Comparison of ENCODE assay signal across 24 mouse cellular contexts in genomic region chr12:83109486-83109885, GRCm38 (mm10).
"Had no signal": no experiment of that assay in that cellular context is flagged by ENCODE, and none has a peak within 500 bp of the region (broad histone marks: within the 10 kb centered on the region; RNA-seq: fewer than 3 reads in every experiment).

No protein-coding gene starts in this region.

- H3K27me3 ChIP-seq: heart, embryonic 13.5 days; hindbrain, embryonic 12.5 days; intestine, embryonic 15.5 days; limb, embryonic 12.5 days; liver, embryonic 13.5 days; liver, embryonic 15.5 days had no signal

- H3K36me3 ChIP-seq: heart, embryonic 13.5 days; hindbrain, embryonic 10.5 days; hindbrain, embryonic 12.5 days; intestine, embryonic 15.5 days; limb, embryonic 10.5 days; limb, embryonic 12.5 days; liver, embryonic 13.5 days; liver, embryonic 15.5 days had no signal

- H3K9me3 ChIP-seq: heart, embryonic 13.5 days; hindbrain, embryonic 10.5 days; hindbrain, embryonic 12.5 days; intestine, embryonic 15.5 days; limb, embryonic 10.5 days; limb, embryonic 12.5 days; liver, embryonic 13.5 days; liver, embryonic 15.5 days had no signal

- H3K27ac ChIP-seq: hindbrain, embryonic 10.5 days; hindbrain, embryonic 12.5 days; intestine, embryonic 15.5 days; left cerebral cortex, adult 2 months; limb, embryonic 10.5 days; limb, embryonic 12.5 days; liver, embryonic 13.5 days; liver, embryonic 15.5 days had no signal

- DNase-seq: gastrocnemius, postnatal 10 days; gastrocnemius, postnatal 25 days; kidney, adult 18-20 months; kidney, adult 8-10 months; kidney, postnatal 10 days; kidney, postnatal 4 days; liver; liver, embryonic 13.5 days had no signal

- H3K9ac ChIP-seq: heart, embryonic 13.5 days; hindbrain, embryonic 12.5 days; hindbrain, embryonic 14.5 days; intestine, embryonic 15.5 days; limb, embryonic 12.5 days; liver, embryonic 13.5 days; liver, embryonic 15.5 days had no signal

- H3K4me3 ChIP-seq: gastrocnemius, adult 2 months; heart, embryonic 13.5 days; hindbrain, embryonic 10.5 days; hindbrain, embryonic 12.5 days; intestine, embryonic 15.5 days; layer of hippocampus, adult 2 months; left cerebral cortex, adult 2 months; limb, embryonic 10.5 days; limb, embryonic 12.5 days; liver, embryonic 13.5 days; liver, embryonic 15.5 days had no signal

- ATAC-seq: hindbrain, embryonic 16.5 days; inflammation-experienced regulatory T-cells, adult 6 months; intestine, embryonic 15.5 days; intestine, postnatal 0 days had no signal

- H3K4me2 ChIP-seq: heart, embryonic 11.5 days; hindbrain, embryonic 12.5 days; hindbrain, embryonic 14.5 days; intestine, embryonic 15.5 days; limb, embryonic 12.5 days; liver, embryonic 11.5 days; liver, embryonic 13.5 days; liver, embryonic 15.5 days had no signal

- H3K4me1 ChIP-seq: intestine, embryonic 15.5 days had no signal
